Mouse (Mus musculus) urinary bladder, postnatal 25 days (tissue): Measurements from ENCODE around the gene Hepacam.

Source experiments
- DNase-seq: peaks from one replicate; pipeline ENCODE4 v3.0.0; 2022; ENCODE audit warnings: low spot score

Gene Hepacam

DNA sequence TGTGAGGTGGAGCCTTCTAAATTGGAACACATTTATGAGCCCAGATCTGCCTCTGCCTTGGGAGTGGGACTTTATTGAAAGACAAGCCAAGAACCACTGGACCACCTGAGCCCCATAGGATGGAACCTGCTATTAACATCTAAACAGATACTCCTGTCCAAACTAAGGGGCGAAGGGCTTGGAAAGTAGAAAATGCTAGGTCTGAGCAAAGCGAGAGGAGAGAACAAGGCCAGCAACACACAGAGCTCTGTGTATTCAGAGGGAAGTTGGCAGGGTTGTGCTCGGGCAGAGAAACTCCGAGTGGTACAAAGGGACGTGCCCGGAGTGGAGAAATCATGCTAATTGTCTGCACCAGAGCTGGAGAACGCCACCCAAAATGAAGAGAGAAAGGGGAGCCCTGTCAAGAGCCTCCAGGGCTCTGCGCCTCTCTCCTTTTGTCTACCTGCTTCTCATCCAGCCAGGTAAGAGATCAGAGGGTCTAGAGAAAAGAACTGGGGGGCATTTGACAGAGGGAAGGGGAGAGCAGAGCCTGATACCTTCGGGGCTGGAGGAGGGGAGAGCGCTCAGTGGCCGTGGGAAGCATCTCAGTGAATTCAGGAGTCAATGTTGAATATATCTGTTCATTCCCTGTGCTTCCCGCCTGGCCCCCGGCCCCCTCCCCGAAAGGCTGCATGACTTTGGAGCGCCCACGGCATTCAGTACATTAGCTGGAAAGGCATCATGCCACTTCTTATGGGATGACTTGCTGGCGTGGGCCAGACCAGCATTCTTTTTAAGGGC, at the start of gene Hepacam:
Hepacam (plus strand) TSS at position 51 of the 780 bp plus-strand sequence.
- no peak for DNase-seq

DNA sequence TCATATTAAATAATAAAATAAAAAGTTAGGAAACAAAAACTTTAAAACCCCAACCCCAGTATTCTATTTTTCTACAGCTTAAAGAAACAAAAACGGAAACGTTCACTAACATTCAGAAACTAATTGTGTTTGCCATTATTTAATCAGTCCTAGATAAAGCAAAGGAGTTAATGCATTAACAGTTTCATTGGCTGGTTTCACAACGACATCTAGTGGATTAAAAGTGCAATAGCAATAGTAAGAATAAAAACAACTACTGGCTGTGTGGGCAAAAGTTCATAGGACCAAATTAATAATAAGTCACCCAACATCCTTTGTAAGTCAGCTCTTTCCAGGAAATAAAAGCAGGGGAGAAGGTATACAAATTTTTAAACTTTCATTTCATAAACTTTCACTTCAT, 37.7 kb upstream of the Hepacam start:
- no peak for DNase-seq

DNA sequence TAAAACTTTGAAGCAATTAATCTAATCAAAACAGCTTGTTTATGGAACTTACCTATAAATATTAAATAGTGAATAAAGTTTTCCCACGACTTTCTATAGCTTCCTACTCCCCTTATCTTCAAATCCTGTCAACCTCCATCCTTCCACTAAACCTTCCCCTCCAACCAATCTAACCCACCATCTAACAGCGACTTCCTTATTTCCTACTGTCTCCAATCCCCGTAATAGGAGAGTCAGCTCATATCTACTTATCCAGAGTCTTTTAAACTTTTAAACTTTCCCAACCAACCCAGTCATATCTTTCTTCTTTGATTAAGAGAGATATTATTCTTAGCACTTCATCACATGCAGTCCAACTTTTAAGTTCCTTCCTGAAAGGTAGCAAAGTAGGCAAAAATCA, 21.7 kb upstream of the Hepacam start:
- no peak for DNase-seq

DNA sequence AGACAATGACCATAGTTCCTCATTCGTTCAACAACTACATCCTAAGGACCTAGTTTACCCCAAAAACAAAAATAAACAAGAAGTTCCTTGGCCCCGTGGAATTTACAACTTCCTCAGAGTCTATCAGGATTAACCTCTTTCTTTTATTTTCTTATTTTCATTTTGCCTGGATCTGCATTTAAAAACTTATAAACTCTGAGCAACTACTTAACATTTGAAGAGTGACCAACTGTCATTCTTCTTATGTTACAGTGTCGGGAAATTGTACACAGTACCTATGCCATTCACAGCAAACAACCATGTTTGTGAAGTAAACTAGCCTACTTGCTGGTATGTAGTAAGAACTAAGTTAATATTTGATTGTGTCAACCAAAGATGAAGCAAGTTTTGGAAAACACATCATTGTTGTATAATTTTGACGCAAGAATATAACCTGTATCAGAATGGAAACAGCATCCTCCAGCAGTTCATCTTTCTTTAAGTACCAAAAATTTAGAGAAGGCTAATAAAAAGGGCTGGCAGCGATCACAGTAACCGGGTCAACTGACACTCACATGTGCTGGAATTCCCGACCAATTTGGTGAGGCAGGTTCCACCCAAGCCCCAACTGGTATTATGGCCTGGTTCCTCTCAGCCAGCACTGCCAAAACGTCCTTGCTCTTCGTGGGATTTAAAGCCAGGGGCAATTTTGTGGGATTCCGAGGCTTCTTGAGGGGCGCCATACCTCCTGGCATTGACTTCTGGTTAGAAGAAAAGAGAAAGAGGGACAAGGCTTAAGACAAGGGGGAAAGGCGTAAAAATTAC, 19.8 kb upstream of the Hepacam start:
- DNase-seq: no peak

DNA sequence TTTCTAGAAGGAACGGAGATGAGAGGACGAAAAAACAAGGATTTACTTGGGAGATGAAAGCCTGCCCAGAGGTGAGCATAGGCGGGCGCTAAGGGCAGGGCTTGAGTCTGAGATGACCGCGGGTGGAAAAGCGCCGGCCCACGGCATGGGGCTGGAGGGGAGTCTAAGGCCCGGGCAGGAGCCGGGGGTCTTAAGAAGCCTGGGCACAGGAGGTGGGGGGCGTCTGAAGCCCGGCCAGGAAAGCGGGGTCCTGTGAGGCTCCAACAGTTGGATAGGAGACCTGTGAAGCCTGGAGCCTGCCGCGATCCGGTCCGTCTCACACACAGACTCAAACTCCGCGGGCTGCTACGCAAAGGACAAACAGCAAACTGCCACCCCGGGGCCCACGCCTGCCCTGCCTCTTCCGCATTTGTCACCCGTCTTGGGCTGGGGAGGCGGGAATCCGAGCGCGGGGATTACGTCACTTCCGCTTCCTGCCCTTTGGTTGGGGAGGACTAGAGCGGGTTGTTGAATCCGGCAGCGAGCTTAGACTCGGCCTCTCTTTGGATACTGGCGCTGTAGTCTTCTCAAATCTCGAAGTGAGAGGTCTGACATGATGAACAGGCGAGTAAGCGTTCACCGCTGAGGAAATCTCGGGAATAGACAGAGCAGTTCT, 19.0 kb upstream of the Hepacam start, which contains the start of gene Ccdc15:
Ccdc15 (minus strand) TSS at position 445 of the 655 bp plus-strand sequence.
- DNase-seq: peak; percentile 95

DNA sequence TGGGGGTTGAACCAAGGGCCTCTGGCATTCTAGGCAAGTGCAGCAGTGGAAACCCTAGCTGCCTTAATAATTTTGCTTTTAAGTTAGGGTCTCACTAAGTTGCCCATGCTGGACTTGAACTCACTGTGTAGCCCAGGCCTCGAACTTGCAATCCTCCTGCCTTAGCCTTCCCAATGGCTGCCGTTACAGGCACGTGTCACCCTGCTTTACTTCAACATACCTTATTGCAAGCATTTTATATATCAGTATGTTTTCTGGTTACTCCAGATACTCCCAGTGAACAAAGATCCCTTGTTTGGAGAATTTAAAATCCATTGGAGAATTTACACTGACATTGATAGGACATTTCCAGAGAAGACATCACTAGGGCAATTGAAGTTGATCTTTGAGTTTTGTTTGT, 18.1 kb upstream of the Hepacam start:
- no peak for DNase-seq

DNA sequence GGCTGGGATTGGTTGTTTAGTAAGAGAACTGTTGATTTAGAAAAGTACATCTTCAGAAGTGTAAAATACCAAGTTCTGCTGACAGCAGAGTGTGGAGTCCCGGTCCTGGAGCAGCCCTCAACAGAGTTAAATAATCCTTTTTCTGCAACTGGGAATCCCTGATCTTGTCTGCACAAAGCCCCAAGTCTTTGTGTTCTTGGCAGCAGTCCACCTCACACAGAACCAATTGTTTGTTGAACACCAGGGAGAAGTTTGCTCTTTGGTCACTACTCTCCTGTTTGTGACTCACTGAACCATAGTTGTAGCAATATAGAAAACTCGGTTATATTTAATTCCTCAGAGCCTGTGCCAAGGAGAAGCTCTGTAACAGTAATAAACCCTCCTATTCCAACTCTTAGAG, 15.9 kb upstream of the Hepacam start:
- DNase-seq: no peak

DNA sequence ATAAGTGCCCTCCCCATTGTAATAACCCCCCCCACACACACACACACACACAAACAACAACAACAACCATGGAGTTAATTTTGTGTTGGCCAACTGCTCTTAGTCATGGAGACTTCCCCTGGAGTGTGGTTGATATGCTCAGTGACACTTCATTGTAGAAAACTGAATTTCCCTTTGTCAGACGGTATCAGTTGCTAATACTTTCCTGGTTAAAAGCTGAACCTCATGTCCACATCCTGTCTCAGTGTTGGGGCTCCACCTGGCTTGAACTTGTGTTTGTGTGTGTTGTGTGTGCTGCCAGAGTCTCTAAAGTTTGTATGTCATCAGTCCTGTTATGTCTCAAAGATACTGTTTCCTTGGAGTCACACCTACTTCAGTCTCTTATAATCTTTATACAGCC, 12.7 kb upstream of the Hepacam start:
- no peak for DNase-seq

DNA sequence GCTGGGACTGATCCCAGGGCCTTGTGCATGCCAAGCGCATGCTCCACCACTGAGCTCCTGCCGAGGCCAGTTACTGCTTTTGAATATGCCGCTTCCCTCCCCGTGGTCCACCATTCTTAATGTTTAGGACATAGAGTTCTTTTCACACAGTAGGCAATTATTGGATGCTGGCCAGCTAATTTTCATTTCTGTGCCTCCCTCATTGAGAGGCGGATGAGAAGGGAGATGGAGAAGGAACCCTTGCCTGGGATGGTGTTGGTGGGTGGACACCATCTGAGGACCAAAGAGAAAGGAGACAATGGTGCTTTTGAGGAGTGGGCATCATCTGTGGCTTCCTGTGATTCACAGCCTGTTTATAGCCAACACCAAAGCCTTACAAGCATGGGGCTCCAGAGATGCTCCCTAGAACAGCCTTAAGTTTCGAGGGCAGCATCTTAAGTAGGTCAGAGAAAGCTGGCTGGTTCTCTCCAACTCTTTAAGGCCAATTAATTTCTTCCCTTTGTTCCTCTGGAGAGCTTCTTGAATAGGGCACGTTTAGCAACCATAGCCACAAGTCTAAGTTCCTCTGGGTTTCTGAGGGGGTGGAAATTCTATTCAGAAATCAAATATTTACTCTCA, 8.3 kb upstream of the Hepacam start:
- no peak for DNase-seq

DNA sequence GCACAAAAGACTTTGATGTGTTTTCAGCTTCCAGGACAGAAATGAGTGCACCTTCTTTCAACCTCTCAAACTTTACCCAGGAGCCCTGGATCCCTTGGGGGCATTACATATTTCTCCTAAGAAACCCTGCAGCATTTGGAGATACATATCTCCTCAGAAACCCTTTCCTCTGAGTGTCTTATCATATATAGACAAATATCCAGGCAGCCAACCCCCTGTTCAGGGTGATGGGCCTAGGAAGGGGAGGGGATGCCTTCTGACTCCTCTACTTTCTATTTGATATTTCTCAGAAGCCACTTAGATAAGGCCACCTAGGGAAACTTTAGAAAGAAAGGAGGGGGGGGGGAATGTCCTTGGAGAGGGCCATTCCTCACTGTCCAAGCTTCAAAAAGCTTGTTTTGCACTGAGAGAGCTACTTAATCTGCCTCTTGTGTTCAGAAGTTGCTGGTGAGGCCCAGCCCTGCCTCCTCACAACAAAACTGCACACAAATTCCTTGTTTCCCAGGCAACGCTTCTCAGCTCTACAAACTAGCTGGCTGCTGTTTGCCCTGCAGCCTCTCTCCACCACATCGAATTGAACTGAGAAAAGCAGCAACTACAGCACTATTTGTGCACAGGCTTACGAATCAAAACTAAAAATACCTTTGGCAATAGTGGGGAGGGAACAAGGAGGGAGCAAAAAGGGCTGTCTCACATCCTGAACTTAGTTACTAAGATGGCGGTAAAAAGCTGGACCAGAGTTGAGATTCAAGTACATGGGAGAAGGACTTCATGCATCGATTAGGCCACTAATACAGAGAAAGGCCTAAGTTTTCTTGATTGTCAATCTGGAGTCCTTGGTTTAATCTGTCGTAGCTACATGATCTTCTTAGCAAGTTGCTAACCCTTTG, 7.6 kb upstream of the Hepacam start:
- DNase-seq: no peak

DNA sequence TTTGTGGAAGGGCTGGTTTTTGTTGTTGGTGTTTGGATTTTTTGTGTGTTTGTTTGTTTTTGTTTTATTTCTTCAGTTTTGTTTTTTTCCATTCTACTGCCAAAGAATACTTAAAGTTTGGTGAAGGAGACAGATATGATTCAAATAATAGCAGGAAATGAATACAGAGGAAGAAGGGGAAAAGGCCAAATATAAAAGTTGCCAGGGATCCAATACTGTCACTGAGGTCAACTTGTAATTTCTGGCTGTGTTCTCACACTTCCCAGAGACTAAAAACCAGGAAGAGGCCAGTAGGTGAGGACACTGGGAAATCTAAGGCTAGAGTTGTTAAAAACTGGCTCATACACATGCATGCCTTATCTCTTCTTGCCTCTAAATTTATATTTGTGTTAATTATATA, 5.1 kb upstream of the Hepacam start:
- DNase-seq: no peak

DNA sequence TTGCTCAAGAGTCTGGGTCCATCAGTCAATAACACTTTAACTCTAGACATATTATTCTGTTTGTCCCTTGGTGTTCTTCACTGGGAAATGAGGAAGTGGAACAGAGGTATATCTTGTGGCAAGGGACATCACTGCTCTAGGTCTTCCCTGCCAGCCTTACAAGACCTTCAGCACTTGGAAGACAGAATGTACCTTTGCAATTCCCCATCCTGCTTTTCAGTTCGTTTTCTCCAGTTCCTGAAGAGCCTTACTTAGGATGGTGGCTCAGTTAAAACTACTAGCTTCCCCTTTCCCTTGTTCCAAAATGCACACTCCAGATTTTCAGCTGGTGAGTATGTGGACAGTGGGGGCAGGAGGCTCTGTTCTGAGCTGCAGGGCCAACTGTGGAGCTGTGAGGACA, 4.3 kb upstream of the Hepacam start:
- DNase-seq: no peak

DNA sequence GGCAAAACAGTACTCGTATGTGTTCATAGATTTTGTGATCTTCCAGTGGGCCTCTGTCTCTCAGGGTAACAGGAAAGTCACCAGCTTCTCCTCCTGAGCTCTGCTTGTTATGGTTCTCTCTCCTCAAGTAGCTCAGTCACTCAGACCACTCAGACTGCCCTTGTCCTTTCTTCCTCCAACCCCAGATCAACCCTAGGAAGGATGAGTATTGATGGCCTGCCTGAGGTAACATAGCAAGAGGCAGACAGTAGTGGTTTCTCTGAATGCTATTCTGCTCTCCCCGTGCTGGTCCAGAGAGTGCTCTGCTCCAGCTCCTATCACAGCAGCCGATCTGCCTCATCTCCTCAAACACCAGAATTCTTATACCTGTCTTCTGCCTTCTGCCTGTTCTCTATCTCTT, 3.6 kb upstream of the Hepacam start:
- DNase-seq: no peak

DNA sequence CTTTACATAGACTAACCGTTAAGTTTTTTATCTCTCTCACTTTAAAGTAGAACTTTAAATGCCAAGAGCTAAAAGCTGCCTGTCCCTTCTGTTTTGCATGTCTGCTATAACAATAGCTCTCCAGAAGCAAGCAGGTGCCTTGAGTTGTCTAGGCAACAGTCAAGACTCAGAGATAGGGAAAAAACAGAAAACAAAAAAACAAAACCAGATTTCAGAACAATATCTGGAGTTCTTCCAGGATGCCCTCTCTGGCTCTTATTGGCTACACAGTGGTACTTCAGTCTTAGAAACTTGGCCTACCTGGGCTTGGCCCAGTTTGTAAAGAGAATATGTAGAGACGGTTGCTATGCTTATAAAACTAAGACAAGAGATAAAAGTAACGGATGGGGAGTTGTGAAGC, 2.8 kb upstream of the Hepacam start:
- no peak for DNase-seq

DNA sequence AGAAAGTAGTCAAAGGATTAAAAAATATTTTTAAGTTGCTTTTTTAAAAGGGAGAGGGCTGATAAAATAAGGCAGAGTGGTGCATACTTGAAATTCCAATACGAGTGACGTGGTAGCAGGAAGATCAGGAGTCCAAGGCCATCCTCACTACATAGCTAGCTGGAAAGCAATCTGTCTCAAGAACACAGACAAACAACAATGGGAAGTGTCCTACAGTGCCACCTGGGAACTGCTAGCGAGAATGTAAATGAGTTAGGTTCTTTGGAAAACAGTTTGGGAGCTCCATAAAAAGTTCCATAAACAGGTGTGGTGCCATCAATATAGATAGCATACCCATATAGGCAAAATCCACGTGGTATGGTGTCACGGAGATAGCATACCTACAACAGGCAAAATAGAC, 1.4 kb upstream of the Hepacam start:
- no peak for DNase-seq

DNA sequence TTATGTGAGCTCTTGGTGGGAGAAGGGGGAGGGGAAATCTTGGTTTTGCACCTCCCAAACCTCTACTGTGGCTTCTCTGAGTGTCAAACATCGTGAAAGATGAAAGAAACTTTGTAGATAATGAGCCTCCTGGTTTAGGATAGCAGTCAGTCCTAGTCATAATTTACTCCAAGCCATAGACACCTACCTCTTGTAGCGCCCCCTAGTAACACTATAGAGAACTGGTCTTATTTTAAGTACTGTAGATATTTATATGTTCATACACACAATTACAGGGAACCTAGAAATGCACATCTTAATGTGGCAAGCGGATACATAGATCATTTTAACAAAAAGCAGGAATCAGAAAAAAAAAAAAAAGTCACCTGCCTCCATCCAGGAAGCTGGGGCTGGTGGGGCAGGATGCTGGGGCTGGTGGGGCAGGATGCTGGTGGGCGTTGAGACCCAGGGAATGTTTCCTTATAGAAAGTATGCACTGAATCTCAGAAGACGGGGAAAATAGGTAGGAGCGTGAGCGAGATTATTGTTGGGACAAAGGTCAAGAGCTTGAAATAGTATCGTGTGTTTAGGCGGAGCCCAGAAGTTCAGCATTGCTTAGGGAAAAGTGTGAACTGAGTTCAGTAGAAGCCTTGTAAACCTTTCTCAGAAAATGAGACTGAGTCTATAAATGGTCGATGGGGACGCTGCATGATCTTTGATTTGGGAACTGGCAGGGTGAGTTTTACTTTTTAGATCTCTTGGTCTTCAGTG, 1.1 kb downstream of the Hepacam start:
- no peak for DNase-seq

DNA sequence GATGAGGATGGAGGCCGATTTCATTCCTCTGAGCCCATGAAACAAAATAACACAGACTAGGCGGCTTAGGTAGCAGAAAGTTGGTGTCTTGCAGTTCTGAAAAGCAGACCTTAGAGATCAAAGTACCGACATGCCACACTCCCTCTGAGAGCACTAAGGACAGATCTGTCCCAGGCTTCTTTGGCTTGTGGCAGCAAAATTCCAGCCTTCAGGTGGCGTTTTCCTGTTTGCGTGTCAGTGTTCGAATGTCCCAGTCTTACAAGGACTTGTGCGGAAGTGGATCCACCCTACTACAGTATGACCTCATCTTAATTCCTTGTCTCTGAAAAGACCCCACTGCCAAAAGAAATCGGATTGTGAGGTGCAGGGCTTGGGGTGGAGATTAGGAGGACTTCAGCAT, 1.7 kb downstream of the Hepacam start:
- no peak for DNase-seq

DNA sequence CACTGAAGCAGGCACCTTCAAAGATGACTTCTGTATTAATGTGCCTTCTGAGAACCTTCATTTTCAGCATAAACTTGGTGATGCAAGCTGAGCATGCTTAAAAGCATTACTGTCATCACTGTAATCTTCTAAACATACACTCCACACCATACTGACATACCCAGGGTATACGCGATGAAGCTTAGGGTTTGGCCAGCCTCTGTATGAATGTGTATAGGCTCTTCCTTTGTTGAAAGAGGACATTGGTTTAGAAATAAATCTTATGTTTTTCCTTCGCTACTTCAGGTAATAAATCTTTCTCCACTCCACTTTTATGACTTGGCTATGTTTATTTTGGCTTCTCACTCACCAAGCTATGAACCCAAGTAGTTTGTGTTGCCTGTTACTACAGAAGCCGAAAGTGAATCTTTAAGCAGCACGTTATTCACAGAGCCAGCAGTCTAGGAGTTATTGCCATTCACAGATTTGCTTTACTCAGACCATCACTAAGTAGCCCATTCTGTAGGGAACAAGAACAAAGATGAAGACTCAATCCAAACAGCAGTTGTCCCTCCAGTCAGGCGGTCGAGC, 4.2 kb downstream of the Hepacam start:
- no peak for DNase-seq

DNA sequence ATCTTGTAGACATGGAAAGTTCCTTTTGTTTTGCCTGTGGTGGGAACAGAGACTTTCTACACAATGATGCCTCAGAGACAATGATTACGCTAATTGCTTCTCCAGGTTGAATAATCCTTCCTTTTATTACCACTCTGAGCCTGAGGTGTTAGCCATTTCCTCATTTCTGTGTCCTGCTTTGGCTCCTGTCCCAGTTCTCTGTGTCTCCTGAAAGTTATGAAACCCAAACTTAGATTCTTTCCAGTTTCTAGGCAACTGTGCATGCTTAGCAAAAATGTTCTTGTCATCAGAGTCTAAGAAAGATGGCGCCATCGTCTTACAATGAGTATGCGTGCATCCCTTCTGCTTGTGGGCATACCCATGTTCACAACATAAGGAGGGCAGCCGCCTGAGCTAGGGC, 8.6 kb downstream of the Hepacam start:
- no peak for DNase-seq

DNA sequence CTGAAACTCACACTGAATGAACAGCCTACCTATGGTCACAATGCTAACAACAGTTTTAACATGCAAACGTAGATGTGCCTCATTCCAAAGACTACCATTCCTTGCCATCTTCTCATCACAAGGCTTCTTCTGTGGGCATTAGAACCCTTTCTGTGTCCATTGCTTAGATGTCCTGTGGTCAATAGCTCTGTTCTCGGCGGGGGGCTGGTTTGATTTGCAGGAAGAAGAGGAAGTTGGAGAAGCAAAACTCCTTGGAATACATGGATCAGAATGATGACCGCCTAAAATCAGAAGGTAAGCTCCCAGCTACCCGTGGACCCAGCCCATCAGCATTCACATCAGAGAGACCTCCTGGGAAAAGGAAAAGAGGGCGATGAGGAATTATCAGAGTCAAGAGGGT, 16.0 kb downstream of the Hepacam start:
- no peak for DNase-seq
